Mouse (Mus musculus) MEL (cell line): ENCODE results near the gene Hyou1. TPM values are rescaled to one million over a fixed set of nuclear protein-coding genes. Genes with fewer than 3 reads are reported as not detected.

ENCODE experiments used
- DNase-seq: peaks from one replicate; pipeline ENCODE4 v3.0.0; 2011; ENCODE audit warnings: low read depth, low spot score
- H3K27ac ChIP-seq: 2 replicates; pipeline ENCODE4 v1.5.1; 2012; ENCODE audit warnings: low read depth, mild to moderate bottlenecking, control low read depth, low read length, moderate library complexity; ENCODE audit not compliant: control insufficient read depth
- H3K27me3 ChIP-seq, 2 experiments: fragments of 150-350 bp in 1 of 2; sonication (generic) in 1 of 2; 2 replicates each; pipeline ENCODE4 v1.6.1; 2012; ENCODE audit warnings: low read length in 2 of 2, mild to moderate bottlenecking in 2 of 2, improper control_type of control experiment in 1 of 2, moderate library complexity in 1 of 2; ENCODE audit not compliant: insufficient read depth in 2 of 2, control insufficient read depth in 1 of 2
- H3K36me3 ChIP-seq, 2 experiments: 2 replicates each; pipeline ENCODE4 v1.6.1; 2012 to 2014; ENCODE audit warnings: low read length in 2 of 2, improper control_type of control experiment in 1 of 2, inconsistent platforms in 1 of 2, mild to moderate bottlenecking in 1 of 2; ENCODE audit not compliant: insufficient read depth in 2 of 2, control insufficient read depth in 1 of 2
- H3K4me1 ChIP-seq, 2 experiments: fragments of 150-350 bp in 1 of 2; sonication (generic) in 1 of 2; 2 replicates each; pipeline ENCODE4 v1.6.1; 2012; ENCODE audit warnings: low read length in 2 of 2, improper control_type of control experiment in 1 of 2, mild to moderate bottlenecking in 1 of 2; ENCODE audit not compliant: insufficient read depth in 2 of 2, control insufficient read depth in 1 of 2
- H3K4me3 ChIP-seq, 2 experiments: fragments of 150-350 bp in 1 of 2; sonication (generic) in 1 of 2; 2 replicates each; pipeline ENCODE4 v1.5.1; 2012; ENCODE audit warnings: low read depth in 2 of 2, low read length in 2 of 2, mild to moderate bottlenecking in 2 of 2, moderate library complexity in 2 of 2, control low read depth in 1 of 2, improper control_type of control experiment in 1 of 2; ENCODE audit not compliant: control insufficient read depth in 1 of 2, insufficient read depth in 1 of 2
- H3K79me2 ChIP-seq: 2 replicates; pipeline ENCODE4 v1.6.1; 2012; ENCODE audit warnings: mild to moderate bottlenecking, low read length, moderate library complexity; ENCODE audit not compliant: control insufficient read depth, poor library complexity, insufficient read depth
- H3K9ac ChIP-seq: 2 replicates; pipeline ENCODE4 v1.6.1; 2012; ENCODE audit warnings: low read depth, mild to moderate bottlenecking, control low read depth, low read length, moderate library complexity; ENCODE audit not compliant: control insufficient read depth, poor library complexity, severe bottlenecking
- H3K9me3 ChIP-seq: fragments of 150-350 bp; sonication (generic); replicated peaks from 2 replicates; pipeline ENCODE4 v1.6.1; 2012; ENCODE audit warnings: mild to moderate bottlenecking, low read length, improper control_type of control experiment, moderate library complexity; ENCODE audit not compliant: insufficient read depth
- CHD1 ChIP-seq: IDR thresholded peaks from 2 replicates; pipeline ENCODE4 v1.6.1; 2012; ENCODE audit warnings: low read depth, mild to moderate bottlenecking, inconsistent platforms, low read length, improper control_type of control experiment
- ELF1 ChIP-seq: IDR thresholded peaks from 2 replicates; pipeline ENCODE4 v1.6.1; 2014; ENCODE audit warnings: low read depth, mild to moderate bottlenecking, inconsistent platforms, low read length, improper control_type of control experiment, moderate library complexity
- EP300 ChIP-seq, 2 experiments: IDR thresholded peaks; 2 replicates each; pipeline ENCODE4 v1.6.1; 2011; ENCODE audit warnings: improper control_type of control experiment in 2 of 2, low read length in 2 of 2, low read depth in 1 of 2, mild to moderate bottlenecking in 1 of 2
- ETS1 ChIP-seq: IDR thresholded peaks from 2 replicates; pipeline ENCODE4 v1.6.1; 2012; ENCODE audit warnings: low read depth, mild to moderate bottlenecking, inconsistent platforms, low read length, improper control_type of control experiment, moderate library complexity
- GABPA ChIP-seq: IDR thresholded peaks from 2 replicates; pipeline ENCODE4 v1.6.1; 2012; ENCODE audit warnings: low read depth, mild to moderate bottlenecking, inconsistent platforms, low read length, improper control_type of control experiment, moderate library complexity
- GATA1 ChIP-seq: IDR thresholded peaks from 2 replicates; pipeline ENCODE4 v1.6.1; 2011; ENCODE audit warnings: low read depth, low read length, improper control_type of control experiment
- HCFC1 ChIP-seq: IDR thresholded peaks from 2 replicates; pipeline ENCODE4 v1.6.1; 2012; ENCODE audit warnings: low read depth, mild to moderate bottlenecking, inconsistent platforms, low read length, improper control_type of control experiment, moderate library complexity
- KAT2A ChIP-seq: conservative IDR thresholded peaks from 2 replicates; pipeline ENCODE4 v1.6.1; 2012; ENCODE audit warnings: low read depth, low read length, improper control_type of control experiment, inconsistent platforms
- MAFK ChIP-seq: IDR thresholded peaks from 2 replicates; pipeline ENCODE4 v1.6.1; 2011; ENCODE audit warnings: low read depth, mild to moderate bottlenecking, low read length, improper control_type of control experiment, borderline replicate concordance
- MAX ChIP-seq: IDR thresholded peaks from 2 replicates; pipeline ENCODE4 v1.6.1; 2011; ENCODE audit warnings: low read length, improper control_type of control experiment
- MAZ ChIP-seq: IDR thresholded peaks from 2 replicates; pipeline ENCODE4 v1.6.1; 2012; ENCODE audit warnings: low read depth, mild to moderate bottlenecking, inconsistent platforms, low read length, improper control_type of control experiment
- MEF2A ChIP-seq: IDR thresholded peaks from 2 replicates; pipeline ENCODE4 v1.6.1; 2014; ENCODE audit warnings: low read depth, mild to moderate bottlenecking, inconsistent platforms, low read length, improper control_type of control experiment; ENCODE audit not compliant: poor library complexity, insufficient replicate concordance, severe bottlenecking; ENCODE audit errors: extremely low read depth
- MXI1 ChIP-seq: IDR thresholded peaks from 2 replicates; pipeline ENCODE4 v1.6.1; 2011; ENCODE audit warnings: mild to moderate bottlenecking, low read depth, low read length, improper control_type of control experiment
- MYC ChIP-seq: IDR thresholded peaks from 2 replicates; pipeline ENCODE4 v1.6.1; 2011; ENCODE audit warnings: low read depth, mild to moderate bottlenecking, low read length, improper control_type of control experiment, moderate library complexity
- POLR2AphosphoS2 ChIP-seq: IDR thresholded peaks from 2 replicates; pipeline ENCODE4 v1.6.1; 2011; ENCODE audit warnings: low read length, improper control_type of control experiment
- RAD21 ChIP-seq: IDR thresholded peaks from 2 replicates; pipeline ENCODE4 v1.6.1; 2011; ENCODE audit warnings: mild to moderate bottlenecking, low read depth, low read length, improper control_type of control experiment
- RCOR1 ChIP-seq: IDR thresholded peaks from 2 replicates; pipeline ENCODE4 v1.6.1; 2012; ENCODE audit warnings: low read depth, mild to moderate bottlenecking, inconsistent platforms, low read length, improper control_type of control experiment
- SIN3A ChIP-seq: IDR thresholded peaks from 2 replicates; pipeline ENCODE4 v1.6.1; 2012; ENCODE audit warnings: low read length, improper control_type of control experiment, inconsistent platforms
- SMC3 ChIP-seq: IDR thresholded peaks from 2 replicates; pipeline ENCODE4 v1.6.1; 2011; ENCODE audit warnings: low read depth, low read length, improper control_type of control experiment
- TAL1 ChIP-seq: IDR thresholded peaks from 2 replicates; pipeline ENCODE4 v1.6.1; 2012; ENCODE audit warnings: mild to moderate bottlenecking, inconsistent platforms, low read length, moderate library complexity, mixed read lengths
- TBP ChIP-seq: IDR thresholded peaks from 2 replicates; pipeline ENCODE4 v1.8.0; 2011; ENCODE audit warnings: low read depth, low read length, improper control_type of control experiment
- TCF12 ChIP-seq: IDR thresholded peaks from 2 replicates; pipeline ENCODE4 v1.6.1; 2014; ENCODE audit warnings: low read depth, mild to moderate bottlenecking, inconsistent platforms, low read length, improper control_type of control experiment, moderate library complexity
- USF1 ChIP-seq: IDR thresholded peaks from 2 replicates; pipeline ENCODE4 v1.6.1; 2014; ENCODE audit warnings: low read depth, mild to moderate bottlenecking, inconsistent platforms, low read length, improper control_type of control experiment, moderate library complexity
- ZC3H11A ChIP-seq: IDR thresholded peaks from 2 replicates; pipeline ENCODE4 v1.6.1; 2012; ENCODE audit warnings: low read depth, mild to moderate bottlenecking, inconsistent platforms, low read length, improper control_type of control experiment
- ZMIZ1 ChIP-seq: IDR thresholded peaks from 2 replicates; pipeline ENCODE4 v1.6.1; 2012; ENCODE audit warnings: low read depth, mild to moderate bottlenecking, inconsistent platforms, low read length, improper control_type of control experiment, moderate library complexity
- polyA plus RNA-seq, 2 experiments: library from polyadenylated mRNA; stranded (reverse) in 1 of 2; unstranded in 1 of 2; fragments of >175 nt in 1 of 2; fragments of >200 nt in 1 of 2; gene quantifications; 2 replicates each; pipeline versions ENCODE4 v1.2.1 to v1.2.4; 2012; ENCODE audit warnings: low replicate concordance in 2 of 2, low read depth in 1 of 2; ENCODE audit not compliant: insufficient read length in 2 of 2, insufficient read depth in 1 of 2, missing spikeins in 1 of 2
- total RNA-seq: library from RNA; depleted of rRNA; stranded (reverse); fragments of 300-350 nt; gene quantifications from 2 replicates; pipeline ENCODE4 v1.2.3, GENCODE M21; 2012

Gene Hyou1
- total and polyA plus RNA-seq, 3 experiments: 160 to 186 TPM; not detected in 1

DNA sequence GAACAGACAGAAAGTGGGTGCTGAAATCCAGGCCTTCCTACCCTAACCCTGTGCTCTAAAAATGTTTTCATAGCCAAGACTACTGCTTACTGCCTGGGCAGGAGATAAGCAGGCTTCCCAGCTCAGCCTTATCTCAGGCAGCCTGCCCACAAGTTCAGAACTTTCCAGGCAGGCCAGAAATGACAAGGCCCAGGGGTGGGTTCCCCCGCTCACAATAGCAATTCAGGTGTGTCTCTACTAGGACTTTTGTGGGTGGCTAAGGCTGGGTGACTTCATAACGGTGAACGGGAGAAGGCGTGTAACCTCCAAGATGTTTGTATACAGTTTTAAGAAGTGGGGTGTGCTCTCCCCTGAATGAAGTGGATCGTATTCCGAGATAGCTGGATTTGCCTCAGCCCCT lies 36.0 kb upstream of the Hyou1 start:
- peaks cover 8 to 25% of the 10 kb centered on the region in 2 experiments for H3K4me1 ChIP-seq
- peak overlapping the region; percentile 95 for H3K27ac ChIP-seq
- H3K36me3 ChIP-seq: peaks cover 0 to 27% of the 10 kb centered on the region in 2 experiments; a peak in 2 of 4 replicates
- H3K79me2 ChIP-seq: peaks cover 25% of the 10 kb centered on the region
- H3K4me3 ChIP-seq: peak overlapping the region; percentile 69 to 71
- DNase-seq: peak; percentile 93
- H3K9ac ChIP-seq: peak overlapping the region; percentile 90
- no peaks in the 10 kb centered on the region for H3K9me3 ChIP-seq
- no peaks in the 10 kb centered on the region for H3K27me3 ChIP-seq
- 0 out of 2 replicates have a peak, but pooled peaks have one; percentile 47 for TF ChIP-seq MEF2A
- TF ChIP-seq CHD1: 0 out of 2 replicates have a peak, but pooled peaks have one; percentile 60
- TF ChIP-seq TBP: peak; percentile 44; the same call in 1 of the 2 replicates
- no peak for TF ChIP-seq USF1
- TF ChIP-seq ZC3H11A: no peak
- no peak for TF ChIP-seq GABPA
- 0 out of 2 replicates have a peak, but pooled peaks have one; percentile 37 for TF ChIP-seq ELF1
- TF ChIP-seq TCF12: peak; percentile 98
- peak; percentile 98 for TF ChIP-seq TAL1
- peak; percentile 68; the same call in 1 of the 2 replicates for TF ChIP-seq MYC
- TF ChIP-seq GATA1: peak; percentile 98
- 0 out of 2 replicates have a peak, but pooled peaks have one; percentile 56 for TF ChIP-seq MAX
- TF ChIP-seq RCOR1: peak; percentile 91
- TF ChIP-seq SIN3A: peak; percentile 84
- no peak for TF ChIP-seq MAZ
- TF ChIP-seq ZMIZ1: peak; percentile 82
- peak; percentile 91 for TF ChIP-seq ETS1
- peak; percentile 94 to 96 for TF ChIP-seq EP300 (IDR thresholded peaks at IDR 0.05; ENCODE audit: low read depth in 1 of 2, low read length in 2 of 2)
- peak; percentile 13; the same call in 1 of the 2 replicates for TF ChIP-seq SMC3
- TF ChIP-seq HCFC1: no peak; the same call in 1 of the 2 replicates
- no peak for TF ChIP-seq RAD21
- TF ChIP-seq KAT2A: 0 out of 2 replicates have a peak, but pooled peaks have one; percentile 20
- peak; percentile 52 for TF ChIP-seq MXI1
- TF ChIP-seq POLR2AphosphoS2: peak; percentile 16
- TF ChIP-seq MAFK: no peak
- TF ChIP-seq, all 39 proteins: peak for 18
